Mouse (Mus musculus) liver, postnatal 0 days (tissue): ENCODE measurements around the gene Ehd1. TPM values are rescaled to one million over a fixed set of nuclear protein-coding genes. Genes with fewer than 3 reads are reported as not detected.

Experiments
- ATAC-seq: fragments of 200-750 bp; cut with Nextera tagmentation; 2 replicates; pipeline ENCODE4 v1.8.0; 2017; ENCODE audit warnings: mild to moderate bottlenecking, moderate library complexity
- DNase-seq: peaks from one replicate; pipeline ENCODE4 v3.0.0-alpha.2; 2016
- H3K27ac ChIP-seq: fragments of 300-500 bp; sonication (generic); 2 replicates; pipeline ENCODE4 v1.5.1; 2014; ENCODE audit warnings: antibody characterized with exemption, moderate library complexity, mild to moderate bottlenecking, low read depth
- H3K27me3 ChIP-seq: fragments of 300-500 bp; sonication (generic); 2 replicates; pipeline ENCODE4 v1.6.1; 2014; ENCODE audit warnings: low read length, control low read depth, mixed read lengths; ENCODE audit not compliant: insufficient read depth
- H3K36me3 ChIP-seq: fragments of 300-500 bp; sonication (generic); replicated peaks from 2 replicates; pipeline ENCODE4 v1.6.1; 2014; ENCODE audit warnings: mild to moderate bottlenecking, control low read depth, low read length, moderate library complexity, mixed read lengths; ENCODE audit not compliant: insufficient read depth
- H3K4me1 ChIP-seq: fragments of 300-500 bp; sonication (generic); 2 replicates; pipeline ENCODE4 v1.6.1; 2014; ENCODE audit warnings: antibody characterized with exemption, mild to moderate bottlenecking, control low read depth; ENCODE audit not compliant: insufficient read depth
- H3K4me2 ChIP-seq: fragments of 300-500 bp; sonication (generic); 2 replicates; pipeline ENCODE4 v1.6.1; 2014; ENCODE audit warnings: low read depth, mild to moderate bottlenecking, low read length, moderate library complexity, mixed read lengths
- H3K4me3 ChIP-seq: fragments of 300-500 bp; sonication (generic); 2 replicates; pipeline ENCODE4 v1.5.1; 2014; ENCODE audit warnings: low read depth, low read length
- H3K9ac ChIP-seq: fragments of 300-500 bp; sonication (generic); replicated peaks from 2 replicates; pipeline ENCODE4 v1.6.1; 2014; ENCODE audit warnings: mild to moderate bottlenecking, moderate library complexity
- H3K9me3 ChIP-seq: fragments of 300-500 bp; sonication (generic); 2 replicates; pipeline ENCODE4 v1.6.1; 2016; ENCODE audit warnings: mild to moderate bottlenecking, control low read depth, low read length, mixed read lengths
- CTCF ChIP-seq: sonication (generic); IDR thresholded peaks from 2 replicates; pipeline ENCODE4 v1.5.1; 2016; ENCODE audit warnings: antibody characterized with exemption, low read depth
- EP300 ChIP-seq: IDR thresholded peaks from 2 replicates; pipeline ENCODE4 v1.6.1; 2016; ENCODE audit warnings: antibody characterized with exemption, low read depth, mild to moderate bottlenecking
- WGBS: fragments of 180-500 bp; shearing (Covaris S2); extraction: QIAGEN DNeasy Blood & Tissue Kit; methylation state at CpG from one replicate; pipeline ENCODE4 v1.1.7; 2014; ENCODE audit not compliant: insufficient replicate concordance; 5-methylcytosine and 5-hydroxymethylcytosine counted together
- polyA plus RNA-seq: library from polyadenylated mRNA; unstranded; fragments of >200 nt; fragmentation: Nextera tagmentation; extraction: Ambion mirVana; gene quantifications from 2 replicates; pipeline ENCODE4 v1.2.1, GENCODE M21; 2015

The Ehd1 gene
- 36.4 and 36.9 TPM in 2 replicates for polyA plus RNA-seq

DNA sequence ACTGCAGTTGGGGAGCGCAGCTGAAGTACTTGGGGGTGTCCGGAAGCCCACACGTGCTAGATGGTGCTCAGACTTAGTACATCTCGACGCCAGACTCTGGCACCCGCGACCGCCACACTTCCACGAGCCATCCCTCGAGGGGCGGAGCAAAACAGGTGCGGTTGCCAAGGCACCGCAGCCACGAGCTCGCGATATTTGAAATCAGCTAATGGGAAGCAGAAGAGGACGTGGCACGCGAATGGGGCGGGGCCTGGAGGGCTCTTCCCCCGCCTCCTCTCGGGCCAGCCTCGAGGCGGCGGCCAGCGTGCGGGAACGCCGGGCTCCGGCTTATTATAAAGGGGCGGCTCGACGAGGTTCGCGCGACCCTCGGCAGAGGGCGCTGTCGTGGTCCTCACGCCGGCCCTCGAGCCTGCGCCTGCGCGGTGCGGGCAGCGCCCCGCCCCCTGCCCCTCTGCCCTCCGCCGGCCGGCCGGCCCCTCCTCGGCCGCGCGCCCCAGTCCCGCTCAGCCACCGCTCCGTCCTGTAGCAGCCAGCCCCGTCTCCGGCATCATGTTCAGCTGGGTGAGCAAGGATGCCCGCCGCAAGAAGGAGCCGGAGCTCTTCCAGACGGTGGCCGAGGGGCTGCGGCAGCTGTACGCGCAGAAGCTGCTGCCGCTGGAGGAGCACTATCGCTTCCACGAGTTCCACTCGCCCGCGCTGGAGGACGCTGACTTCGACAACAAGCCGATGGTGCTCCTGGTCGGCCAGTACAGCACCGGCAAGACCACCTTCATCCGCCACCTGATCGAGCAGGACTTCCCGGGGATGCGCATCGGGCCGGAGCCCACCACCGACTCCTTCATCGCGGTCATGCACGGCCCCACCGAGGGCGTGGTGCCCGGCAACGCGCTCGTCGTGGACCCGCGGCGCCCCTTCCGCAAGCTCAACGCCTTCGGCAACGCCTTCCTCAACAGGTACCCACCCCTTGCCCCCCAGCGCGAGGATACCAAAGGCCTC is at the start of gene Ehd1:
Gene Ehd1 (plus strand): TSS at position 300 of the 996 bp plus-strand sequence.
- Histone ChIP-seq H3K4me2 (peak within 1 kb of the TSS; percentile 91), H3K27me3 (no peaks in the 10 kb centered on the region), H3K36me3 (peaks cover 24% of the 10 kb centered on the region), H3K27ac (peak within 1 kb of the TSS; percentile 92), H3K9me3 (no peaks in the 10 kb centered on the region), H3K4me1 (peaks cover 68% of the 10 kb centered on the region), H3K9ac (peak within 1 kb of the TSS; percentile 69), H3K4me3 (peak within 1 kb of the TSS; percentile 67)
- TF ChIP-seq EP300 (peak; percentile 43; the same call in 1 of the 2 replicates), CTCF (peak; percentile 75)
- under 1% methylated on average over 103 of the region's 106 CpGs for WGBS
- DNase-seq (peak; percentile 99), ATAC-seq (peak; percentile 96)

DNA sequence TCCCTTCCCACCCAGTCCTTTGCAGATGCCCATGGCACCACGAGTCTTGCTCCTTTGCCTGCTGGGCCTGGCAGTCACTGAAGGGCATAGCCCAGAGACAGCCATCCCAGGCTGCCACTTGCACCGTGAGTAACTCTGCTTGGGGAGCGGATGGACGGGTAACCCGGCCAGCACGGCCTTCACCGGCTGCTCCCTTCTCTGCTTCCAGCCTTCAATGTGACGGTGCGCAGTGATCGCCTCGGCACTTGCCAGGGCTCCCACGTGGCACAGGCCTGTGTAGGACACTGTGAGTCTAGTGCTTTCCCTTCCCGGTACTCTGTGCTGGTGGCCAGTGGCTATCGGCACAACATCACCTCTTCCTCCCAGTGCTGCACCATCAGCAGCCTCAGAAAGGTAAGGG is 49.8 kb upstream of the Ehd1 start:
- 92% methylated on average over 14 of the region's 14 CpGs for WGBS
- Histone ChIP-seq H3K9me3 (no peaks in the 10 kb centered on the region), H3K4me2 (no peak overlapping the region), H3K4me1 (no peaks in the 10 kb centered on the region), H3K4me3 (no peak overlapping the region), H3K36me3 (no peaks in the 10 kb centered on the region; the same call in 1 of the 2 replicates), H3K27me3 (no peaks in the 10 kb centered on the region), H3K27ac (no peak overlapping the region), H3K9ac (no peak overlapping the region)
- no peak for ATAC-seq
- peak; percentile 12 for DNase-seq
- TF ChIP-seq CTCF (no peak), EP300 (no peak)

DNA sequence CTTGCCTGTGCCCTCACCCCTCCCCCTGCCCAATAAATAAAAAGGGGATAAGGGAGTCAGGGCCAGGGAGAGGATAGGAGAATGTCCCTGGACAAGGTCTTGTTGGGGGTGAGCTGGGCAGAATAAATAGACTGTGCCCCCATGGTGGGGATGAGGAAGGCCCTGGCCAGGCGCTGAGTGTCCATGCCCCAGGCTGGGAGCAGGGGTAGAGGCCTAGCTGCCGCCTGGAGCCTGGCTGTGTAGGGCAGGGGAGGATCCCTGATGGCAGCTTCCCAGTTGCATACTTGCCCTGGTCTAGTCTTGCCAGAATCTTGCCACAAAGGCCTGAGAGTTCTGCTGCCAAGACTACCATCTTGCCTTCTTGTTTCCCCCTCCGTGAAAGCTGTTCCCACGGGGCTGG is 48.7 kb upstream of the Ehd1 start:
- WGBS = 84% methylated on average over 4 of the region's 4 CpGs
- TF ChIP-seq CTCF (no peak), EP300 (no peak)

DNA sequence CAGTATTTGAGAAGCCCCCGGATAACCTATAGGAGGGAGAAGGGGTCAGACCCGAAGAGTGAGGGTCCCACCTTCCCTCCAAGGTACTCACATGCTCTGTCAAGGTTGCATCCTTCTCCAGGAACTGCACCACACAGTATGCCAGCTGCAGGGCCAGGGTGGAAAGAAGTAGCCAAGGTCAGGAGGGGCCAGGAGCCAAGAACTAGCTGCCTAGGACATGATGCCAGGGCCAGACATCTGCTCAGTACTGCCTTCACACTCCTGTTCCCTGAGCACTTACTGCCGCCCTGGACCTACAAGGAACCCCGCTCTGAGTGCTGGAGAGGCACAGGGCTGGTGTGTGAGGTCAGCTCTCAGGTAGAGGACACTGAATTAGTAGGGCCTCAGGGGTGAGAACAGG is 46.1 kb upstream of the Ehd1 start:
- no peak overlapping the region for H3K4me3 ChIP-seq
- no peak for TF ChIP-seq CTCF
- TF ChIP-seq EP300 = no peak
- no peaks in the 10 kb centered on the region; the same call in 1 of the 2 replicates for H3K36me3 ChIP-seq
- ATAC-seq (no peak), DNase-seq (no peak)
- peaks cover 10% of the 10 kb centered on the region for H3K4me1 ChIP-seq
- H3K27ac ChIP-seq = no peak overlapping the region
- no peaks in the 10 kb centered on the region for H3K9me3 ChIP-seq
- H3K4me2 ChIP-seq = no peak overlapping the region
- no peaks in the 10 kb centered on the region for H3K27me3 ChIP-seq
- WGBS = 88% methylated on average over 4 of the region's 4 CpGs
- H3K9ac ChIP-seq = no peak overlapping the region

More for the DNA sequence above, 48.7 kb upstream of the Ehd1 start:
- H3K9me3 ChIP-seq = no peaks in the 10 kb centered on the region
- no peak overlapping the region for H3K4me2 ChIP-seq
- H3K4me1 ChIP-seq = no peaks in the 10 kb centered on the region
- H3K27me3 ChIP-seq = no peaks in the 10 kb centered on the region
- no peak for DNase-seq
- H3K4me3 ChIP-seq = no peak overlapping the region
- H3K36me3 ChIP-seq = no peaks in the 10 kb centered on the region; the same call in 1 of the 2 replicates
- ATAC-seq = no peak
- no peak overlapping the region for H3K27ac ChIP-seq
- H3K9ac ChIP-seq = no peak overlapping the region

DNA sequence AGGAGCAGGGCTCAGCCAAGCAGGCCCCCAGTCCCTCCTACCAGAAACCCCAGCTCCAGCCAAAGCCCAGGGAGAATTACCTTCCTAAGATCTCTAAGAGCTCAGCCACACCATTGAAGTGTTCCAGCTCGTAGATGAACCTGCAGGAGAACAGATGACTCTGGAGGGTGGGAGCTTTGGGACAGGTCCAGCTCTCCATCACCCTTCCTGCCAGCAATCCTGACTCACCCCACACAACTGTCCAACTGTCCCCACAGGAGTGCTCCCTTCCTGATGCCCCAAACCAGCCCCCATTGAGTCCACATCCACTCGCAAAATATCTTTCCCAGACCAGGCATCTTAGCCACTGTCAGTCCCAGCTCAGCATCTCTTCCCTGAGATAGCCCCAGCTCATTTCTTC is 45.5 kb upstream of the Ehd1 start:
- no peaks in the 10 kb centered on the region for H3K9me3 ChIP-seq
- H3K4me1 ChIP-seq = peaks cover 10% of the 10 kb centered on the region
- no peaks in the 10 kb centered on the region; the same call in 1 of the 2 replicates for H3K36me3 ChIP-seq
- no peak overlapping the region for H3K4me3 ChIP-seq
- TF ChIP-seq CTCF (no peak), EP300 (no peak)
- no peak overlapping the region for H3K9ac ChIP-seq
- 77% methylated on average over 2 of the region's 2 CpGs for WGBS
- DNase-seq (no peak), ATAC-seq (no peak)
- no peaks in the 10 kb centered on the region for H3K27me3 ChIP-seq
- no peak overlapping the region for H3K27ac ChIP-seq
- no peak overlapping the region for H3K4me2 ChIP-seq

DNA sequence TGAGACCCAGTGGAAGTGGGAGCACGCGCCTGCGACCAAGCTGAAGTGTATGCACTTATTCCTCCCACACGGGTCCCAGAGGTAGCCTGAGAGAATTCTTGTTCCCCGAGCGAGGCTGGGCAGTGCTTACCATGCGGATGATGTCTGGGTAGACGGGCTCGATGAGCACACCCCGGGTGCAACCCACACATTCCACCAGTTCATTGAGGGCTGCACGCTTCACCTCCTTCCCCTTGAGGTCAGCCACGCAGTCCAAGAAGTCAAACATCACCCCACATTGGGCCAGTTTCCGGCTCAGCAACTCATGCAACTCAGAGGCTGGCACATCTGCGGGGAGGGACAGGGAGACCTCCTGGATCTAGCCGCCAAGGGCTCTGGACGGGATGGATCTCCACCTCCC is 42.9 kb upstream of the Ehd1 start:
- Histone ChIP-seq H3K27ac (no peak overlapping the region), H3K9me3 (no peaks in the 10 kb centered on the region), H3K4me3 (no peak overlapping the region), H3K4me1 (peaks cover 18% of the 10 kb centered on the region), H3K9ac (no peak overlapping the region), H3K36me3 (no peaks in the 10 kb centered on the region; the same call in 1 of the 2 replicates), H3K27me3 (no peaks in the 10 kb centered on the region), H3K4me2 (no peak overlapping the region)
- ATAC-seq (no peak), DNase-seq (peak; percentile 13)
- TF ChIP-seq EP300 = no peak
- TF ChIP-seq CTCF = no peak
- 80% methylated on average over 16 of the region's 16 CpGs for WGBS
